Mouse (Mus musculus) olfactory bulb, adult 2 months (tissue): Measurements from ENCODE around the gene Twsg1. TPM values are rescaled to one million over a fixed set of nuclear protein-coding genes. Genes with fewer than 3 reads are reported as not detected.

ENCODE experiments used
- H3K27ac ChIP-seq: fragments of 200-500 bp; 2 replicates; pipeline ENCODE4 v1.5.1; 2012; ENCODE audit warnings: low read depth, low read length; ENCODE audit not compliant: insufficient read depth
- H3K4me1 ChIP-seq: fragments of 200-500 bp; 2 replicates; pipeline ENCODE4 v1.6.1; 2012; ENCODE audit warnings: low read length; ENCODE audit not compliant: control insufficient read depth, insufficient read depth
- H3K4me3 ChIP-seq: fragments of 200-500 bp; 2 replicates; pipeline ENCODE4 v1.5.1; 2012; ENCODE audit warnings: mild to moderate bottlenecking, low read depth, low read length, moderate library complexity; ENCODE audit not compliant: insufficient read depth
- CTCF ChIP-seq: fragments of 200-500 bp; IDR thresholded peaks from 2 replicates; pipeline ENCODE4 v1.5.1; 2012; ENCODE audit warnings: low read depth, mild to moderate bottlenecking, low read length, moderate library complexity; ENCODE audit not compliant: insufficient read depth
- POLR2A ChIP-seq: fragments of 200-500 bp; IDR thresholded peaks from 2 replicates; pipeline ENCODE4 v1.6.1; 2012; ENCODE audit warnings: mild to moderate bottlenecking, low read depth, low read length, moderate library complexity; ENCODE audit not compliant: insufficient read depth
- WGBS: fragments of 180-500 bp; shearing (Covaris S2); methylation state at CpG from one replicate; pipeline ENCODE4 v1.1.7; 2018; 5-methylcytosine and 5-hydroxymethylcytosine counted together
- polyA plus RNA-seq: library from polyadenylated mRNA; stranded (reverse); fragments of >200 nt; gene quantifications from 2 replicates; pipeline ENCODE4 v1.2.4, GENCODE M21; 2012; ENCODE audit warnings: low replicate concordance; ENCODE audit not compliant: missing spikeins, insufficient read depth, insufficient read length

The Twsg1 gene
- polyA plus RNA-seq, 1 experiment = not detected

DNA sequence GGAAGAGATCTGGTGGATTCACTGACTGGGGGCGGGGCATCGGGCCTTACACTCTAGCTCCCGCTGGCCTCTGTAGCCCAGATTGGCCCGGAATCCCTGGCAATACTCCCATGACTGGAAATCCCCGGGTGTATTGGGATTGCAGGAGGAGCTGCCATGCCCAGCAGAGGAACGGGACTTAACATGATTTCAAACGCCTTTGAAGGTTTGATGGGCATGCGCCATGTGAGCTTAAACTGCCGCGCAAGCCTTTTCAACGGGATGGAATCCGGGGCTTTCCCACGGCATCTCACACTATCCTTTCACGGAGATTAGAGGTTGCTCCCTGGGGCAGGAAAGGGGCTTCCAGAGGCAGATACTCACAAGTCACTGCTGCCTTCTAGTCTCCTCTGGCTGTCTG, 45.8 kb downstream of the Twsg1 start:
- no peaks in the 10 kb centered on the region for H3K4me1 ChIP-seq
- no peak overlapping the region for H3K27ac ChIP-seq
- TF ChIP-seq POLR2A (no peak), CTCF (no peak)
- no peak overlapping the region for H3K4me3 ChIP-seq
- 86% methylated on average over 14 of the region's 14 CpGs for WGBS

DNA sequence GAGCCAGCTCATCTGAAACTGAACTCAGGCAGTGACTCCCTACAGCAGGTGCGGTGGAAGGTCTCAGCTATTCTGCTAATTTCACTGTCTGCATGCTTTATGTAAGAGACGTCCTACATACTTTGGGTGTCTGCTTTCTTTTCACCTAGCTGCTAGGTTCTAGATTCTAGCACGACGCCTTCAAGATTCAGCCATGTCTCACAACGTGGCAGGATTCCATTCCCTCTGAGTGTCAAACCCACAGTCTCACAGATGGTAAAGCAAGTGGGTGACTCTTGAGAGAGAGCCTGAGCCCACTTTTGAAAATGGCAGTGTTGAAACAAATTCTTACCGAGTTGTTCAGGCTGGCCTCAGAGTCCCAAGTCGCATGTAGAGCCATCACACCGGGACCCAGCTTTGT, 47.2 kb downstream of the Twsg1 start:
- H3K4me1 ChIP-seq = no peaks in the 10 kb centered on the region
- H3K27ac ChIP-seq = no peak overlapping the region
- H3K4me3 ChIP-seq = no peak overlapping the region
- 92% methylated on average over 8 of the region's 8 CpGs for WGBS
- TF ChIP-seq POLR2A (no peak), CTCF (no peak)

DNA sequence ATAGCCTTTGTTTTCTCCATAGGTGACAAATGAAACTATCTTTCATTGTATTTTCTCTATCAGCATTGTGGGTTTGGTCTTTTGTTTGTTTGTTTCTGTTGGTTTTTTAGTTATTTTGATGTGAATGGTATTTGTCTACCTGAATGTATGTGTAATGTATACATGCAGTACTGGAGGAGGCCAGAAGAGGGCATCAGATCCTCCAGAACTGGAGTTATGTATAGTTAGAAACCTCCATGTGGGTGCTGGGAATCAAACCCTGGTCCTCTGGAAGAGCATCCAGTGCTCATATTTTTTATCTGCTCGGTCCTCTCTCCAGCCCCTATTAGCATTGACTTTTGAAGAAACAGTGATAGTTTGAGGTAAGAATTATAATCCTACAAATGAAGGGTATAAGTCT, 48.0 kb downstream of the Twsg1 start:
- no peak overlapping the region for H3K27ac ChIP-seq
- TF ChIP-seq POLR2A (no peak), CTCF (no peak)
- no peaks in the 10 kb centered on the region for H3K4me1 ChIP-seq
- H3K4me3 ChIP-seq = no peak overlapping the region
- WGBS = 100% methylated on average over 1 of the region's 1 CpGs

DNA sequence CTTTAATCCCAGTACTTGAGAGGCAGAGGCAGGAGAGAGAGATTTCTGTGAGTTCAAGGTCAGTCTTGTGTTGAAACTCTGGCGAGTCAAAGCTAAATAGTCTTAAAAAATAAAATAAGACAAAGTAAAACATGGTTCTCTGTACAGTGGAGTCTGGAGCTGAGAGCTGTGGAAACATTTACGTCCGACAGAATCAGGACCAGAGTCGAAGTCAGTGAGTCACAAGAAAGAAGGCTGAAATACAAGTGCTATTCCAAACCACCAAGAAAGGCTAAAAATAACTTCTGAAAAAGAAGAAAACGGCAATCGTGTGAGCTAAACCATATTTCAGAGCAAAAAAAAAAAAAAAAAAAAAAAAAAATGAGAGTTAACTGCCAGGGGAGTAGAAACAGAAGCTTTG, 48.7 kb downstream of the Twsg1 start:
- no peak for TF ChIP-seq POLR2A
- TF ChIP-seq CTCF = no peak
- H3K27ac ChIP-seq = no peak overlapping the region
- H3K4me3 ChIP-seq = no peak overlapping the region
- H3K4me1 ChIP-seq = no peaks in the 10 kb centered on the region
- WGBS = 74% methylated on average over 6 of the region's 6 CpGs

DNA sequence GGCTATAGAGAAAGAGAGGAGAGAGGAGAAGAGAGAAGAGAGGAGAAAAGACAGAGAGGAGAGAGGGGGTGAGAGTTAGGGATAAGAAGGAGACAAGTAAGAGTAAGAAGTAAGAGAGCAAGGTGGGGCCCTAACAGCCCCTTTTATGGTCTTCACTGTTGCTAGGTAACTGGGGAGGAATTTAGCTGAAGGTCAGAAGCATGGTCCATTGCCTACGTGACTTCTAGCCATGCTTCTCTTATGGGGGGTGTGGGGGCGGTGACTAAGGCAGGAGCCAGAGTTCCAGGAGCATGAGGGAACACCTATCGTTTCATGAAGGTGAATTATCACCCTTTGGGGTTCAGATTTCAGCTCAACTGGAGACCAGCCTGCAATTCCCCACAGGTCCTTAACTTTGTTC, 55.0 kb downstream of the Twsg1 start:
- 84% methylated on average over 3 of the region's 3 CpGs for WGBS
- no peak overlapping the region for H3K4me3 ChIP-seq
- TF ChIP-seq CTCF (no peak), POLR2A (no peak)

DNA sequence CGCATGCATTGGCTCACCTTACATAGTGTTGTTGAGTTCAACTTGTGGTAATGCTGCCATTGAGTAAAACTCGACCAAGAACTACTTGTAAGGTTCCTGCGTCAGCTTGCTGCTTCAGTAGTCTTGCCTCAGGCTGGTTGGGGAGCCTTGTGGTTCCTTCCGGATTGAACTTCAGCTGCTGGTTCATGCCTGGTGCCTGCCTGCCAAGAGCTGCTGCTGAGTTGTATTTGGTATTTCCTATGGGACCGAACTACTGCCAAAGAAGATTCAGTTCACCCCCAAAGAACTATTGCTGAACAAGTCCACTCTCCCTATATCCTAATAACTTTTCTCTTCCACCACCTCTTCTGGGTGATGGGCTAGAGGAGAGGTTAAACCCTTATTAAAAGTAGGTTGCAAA, 61.5 kb downstream of the Twsg1 start:
- Histone ChIP-seq H3K27ac (no peak overlapping the region), H3K4me3 (no peak overlapping the region), H3K4me1 (0 out of 2 replicates have a peak, but pooled peaks cover 2% of the 10 kb centered on the region)
- no peak for TF ChIP-seq CTCF
- no peak for TF ChIP-seq POLR2A
- WGBS = 84% methylated on average over 5 of the region's 5 CpGs

More for the DNA sequence above, 55.0 kb downstream of the Twsg1 start:
- no peaks in the 10 kb centered on the region for H3K4me1 ChIP-seq
- no peak overlapping the region for H3K27ac ChIP-seq

DNA sequence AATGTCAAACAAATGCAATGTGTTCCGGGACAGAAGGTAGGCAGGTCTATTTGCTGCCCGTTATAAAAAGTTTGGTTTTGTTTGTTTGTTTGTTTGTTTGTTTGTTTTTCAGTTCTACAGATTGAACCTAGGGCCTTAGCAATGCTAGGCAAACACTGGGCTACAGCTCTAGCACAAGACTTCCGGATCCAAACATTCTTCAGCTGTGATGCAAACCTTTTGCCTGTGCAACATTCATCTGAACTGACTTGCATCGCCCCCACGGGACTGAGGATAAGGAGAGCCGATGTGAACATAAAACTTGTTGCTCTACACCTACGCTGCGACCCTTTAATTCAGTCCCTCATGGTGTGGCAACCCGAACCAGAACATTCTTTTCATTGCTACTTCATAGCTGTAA, 64.5 kb downstream of the Twsg1 start:
- H3K4me3 ChIP-seq = peak overlapping the region; percentile 9; the same call in 1 of the 2 replicates
- peak overlapping the region; percentile 95 for H3K27ac ChIP-seq
- 61% methylated on average over 9 of the region's 9 CpGs for WGBS
- H3K4me1 ChIP-seq = 0 out of 2 replicates have a peak, but pooled peaks cover 2% of the 10 kb centered on the region
- no peak for TF ChIP-seq CTCF
- TF ChIP-seq POLR2A = no peak

DNA sequence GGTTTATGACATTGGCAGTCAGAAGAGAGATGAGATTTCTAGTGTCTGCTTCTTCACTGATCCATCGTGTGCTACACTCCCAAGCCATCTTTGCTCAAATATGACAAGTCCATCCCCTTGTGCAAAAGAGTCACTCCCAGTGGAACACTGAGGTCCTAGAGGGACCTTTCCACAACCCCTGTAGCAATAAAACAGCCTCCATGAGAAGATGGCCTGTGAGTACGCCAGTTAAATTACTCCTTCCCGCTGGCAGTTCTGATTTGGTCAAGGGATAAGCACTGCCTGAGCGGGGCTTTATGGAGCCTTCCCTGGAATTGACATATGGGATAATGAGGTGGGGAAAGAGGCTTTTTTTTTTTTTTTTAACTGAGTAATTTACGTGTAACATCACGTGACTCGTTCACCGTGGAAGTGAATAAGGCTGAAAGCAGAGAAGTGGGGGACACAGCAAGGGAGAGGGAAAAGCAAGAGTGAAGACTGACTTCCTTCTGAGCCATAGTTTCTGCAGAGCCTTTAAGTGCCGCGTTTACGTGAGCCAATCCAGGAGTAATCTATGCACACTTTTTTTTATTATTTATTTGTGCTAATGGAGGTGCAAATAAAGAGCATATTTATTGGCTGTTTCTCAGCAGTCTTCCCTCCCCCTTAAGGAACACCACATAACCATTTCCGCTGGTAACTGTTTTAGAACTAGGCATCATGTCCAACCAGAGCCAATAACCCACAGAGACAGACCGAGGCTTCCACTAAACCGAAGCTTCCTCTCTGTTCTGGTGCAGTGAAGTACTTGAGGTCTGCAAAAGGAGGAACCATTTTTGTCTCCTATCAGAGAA, 65.1 kb downstream of the Twsg1 start, which contains the start of gene Ralbp1:
Gene Ralbp1, minus strand, starts transcription at position 102 of the 833 bp plus-strand sequence.
- 1% methylated on average over 14 of the region's 14 CpGs for WGBS
- peak within 1 kb of the TSS; percentile 82 for H3K4me3 ChIP-seq
- TF ChIP-seq CTCF (no peak), POLR2A (no peak)
- H3K27ac ChIP-seq = peak within 1 kb of the TSS; percentile 95
- 0 out of 2 replicates have a peak, but pooled peaks cover 2% of the 10 kb centered on the region for H3K4me1 ChIP-seq

DNA sequence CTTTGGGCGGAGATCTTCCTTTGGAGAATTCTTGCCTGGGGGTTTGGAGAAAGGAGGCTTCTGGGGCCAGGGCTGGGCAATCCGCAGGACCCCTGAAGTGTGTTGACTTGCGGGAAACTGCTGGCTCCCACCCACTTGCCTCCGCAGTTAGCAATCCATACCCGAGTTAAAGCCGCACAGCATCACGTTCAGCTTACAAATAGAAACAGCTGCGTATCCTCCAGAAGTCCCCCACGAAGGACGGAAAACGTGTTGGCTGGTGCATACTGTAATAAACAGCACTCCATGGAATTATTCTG, 65.7 kb downstream of the Twsg1 start:
- no peak; the same call in 1 of the 2 replicates for TF ChIP-seq POLR2A
- TF ChIP-seq CTCF = no peak
- 0% methylated on average over 11 of the region's 11 CpGs for WGBS
- Histone ChIP-seq H3K27ac (peak overlapping the region; percentile 95), H3K4me1 (0 out of 2 replicates have a peak, but pooled peaks cover 2% of the 10 kb centered on the region), H3K4me3 (peak overlapping the region; percentile 70)
